Mouse (Mus musculus): ENCODE results near the gene Ptgir. TPM values are rescaled to one million over a fixed set of nuclear protein-coding genes. Genes with fewer than 3 reads are reported as not detected.
A peak's percentile ranks its signal among the peaks of the same experiment; 100 is the strongest.

Gene Ptgir
- 0.94 and 1.2 TPM in 2 replicates for polyA plus RNA-seq (2014; fragmentation: Nextera tagmentation; extraction: Ambion mirVana)

DNA sequence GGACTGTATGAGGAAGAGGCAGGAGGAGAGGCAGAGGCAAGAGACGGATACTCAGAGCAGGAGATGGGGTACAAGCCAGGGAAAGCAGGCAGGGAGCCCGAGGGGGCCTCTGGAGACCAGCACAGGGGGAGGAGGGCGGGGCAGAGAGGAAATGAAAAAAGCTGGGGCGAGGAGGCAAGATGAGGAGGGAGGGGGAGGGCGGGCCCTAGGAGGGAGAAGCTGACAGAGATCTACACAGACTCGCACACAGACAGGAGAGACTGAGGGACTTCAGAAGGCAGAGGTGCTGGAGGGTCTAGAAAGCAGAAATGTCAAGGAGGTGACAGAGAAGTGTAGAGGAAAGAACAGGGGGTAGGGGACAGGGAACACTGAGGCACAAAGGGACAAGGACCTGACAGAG lies at the start of gene Ptgir:
Gene Ptgir, plus strand, starts transcription at position 210 of the 400 bp plus-strand sequence.
- Histone ChIP-seq H3K4me3 (ENCODE audit: low read depth, low read length) (no peak within 1 kb of the TSS), H3K27me3 (ENCODE audit: control insufficient read depth, insufficient read depth, low read length) (no peaks in the 10 kb centered on the region), H3K4me2 (no peak within 1 kb of the TSS), H3K9ac (ENCODE audit: low read length) (no peak within 1 kb of the TSS), H3K9me3 (ENCODE audit: control insufficient read depth, low read length) (no peaks in the 10 kb centered on the region), H3K27ac (ENCODE audit: low read depth, low read length) (no peak within 1 kb of the TSS), H3K4me1 (ENCODE audit: control insufficient read depth, insufficient read depth, low read length) (no peaks in the 10 kb centered on the region; the same call in 1 of the 2 replicates), H3K36me3 (ENCODE audit: control insufficient read depth, insufficient read depth, low read length) (no peaks in the 10 kb centered on the region)
- DNase-seq (ENCODE audit: low spot score, missing footprints) = no peak
- WGBS = 22% methylated on average over 6 of the region's 6 CpGs
- peak; percentile 49; the same call in 1 of the 2 replicates for ATAC-seq (ENCODE audit: low FRiP score)

DNA sequence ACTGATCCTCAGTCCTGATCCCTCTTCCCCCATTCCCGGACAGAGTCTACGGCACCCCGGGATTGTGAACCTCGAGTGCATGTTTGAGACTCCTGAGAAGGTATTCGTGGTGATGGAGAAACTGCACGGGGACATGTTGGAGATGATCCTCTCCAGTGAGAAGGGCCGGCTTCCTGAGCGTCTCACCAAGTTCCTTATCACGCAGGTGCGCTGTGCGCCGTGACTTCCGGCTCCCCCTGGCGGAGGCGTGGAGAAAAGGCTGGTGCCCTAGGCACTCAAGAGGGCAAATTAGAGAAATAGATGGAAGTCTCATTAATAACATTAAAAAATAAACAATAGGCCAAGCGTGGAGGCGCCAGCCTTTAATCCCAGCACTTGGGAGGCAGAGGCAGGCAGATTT lies 48.0 kb upstream of the Ptgir start:
- Histone ChIP-seq H3K9me3 (ENCODE audit: control insufficient read depth, low read length) (no peaks in the 10 kb centered on the region), H3K27ac (ENCODE audit: low read depth, low read length) (no peak overlapping the region), H3K4me3 (ENCODE audit: low read depth, low read length) (no peak overlapping the region), H3K4me2 (no peak overlapping the region), H3K4me1 (ENCODE audit: control insufficient read depth, insufficient read depth, low read length) (no peaks in the 10 kb centered on the region), H3K9ac (ENCODE audit: low read length) (no peak overlapping the region), H3K36me3 (ENCODE audit: control insufficient read depth, insufficient read depth, low read length) (peaks cover 15% of the 10 kb centered on the region), H3K27me3 (ENCODE audit: control insufficient read depth, insufficient read depth, low read length) (no peaks in the 10 kb centered on the region)
- 21% methylated on average over 17 of the region's 17 CpGs for WGBS
- DNase-seq (ENCODE audit: low spot score, missing footprints) (peak; percentile 89), ATAC-seq (ENCODE audit: low FRiP score) (no peak)

DNA sequence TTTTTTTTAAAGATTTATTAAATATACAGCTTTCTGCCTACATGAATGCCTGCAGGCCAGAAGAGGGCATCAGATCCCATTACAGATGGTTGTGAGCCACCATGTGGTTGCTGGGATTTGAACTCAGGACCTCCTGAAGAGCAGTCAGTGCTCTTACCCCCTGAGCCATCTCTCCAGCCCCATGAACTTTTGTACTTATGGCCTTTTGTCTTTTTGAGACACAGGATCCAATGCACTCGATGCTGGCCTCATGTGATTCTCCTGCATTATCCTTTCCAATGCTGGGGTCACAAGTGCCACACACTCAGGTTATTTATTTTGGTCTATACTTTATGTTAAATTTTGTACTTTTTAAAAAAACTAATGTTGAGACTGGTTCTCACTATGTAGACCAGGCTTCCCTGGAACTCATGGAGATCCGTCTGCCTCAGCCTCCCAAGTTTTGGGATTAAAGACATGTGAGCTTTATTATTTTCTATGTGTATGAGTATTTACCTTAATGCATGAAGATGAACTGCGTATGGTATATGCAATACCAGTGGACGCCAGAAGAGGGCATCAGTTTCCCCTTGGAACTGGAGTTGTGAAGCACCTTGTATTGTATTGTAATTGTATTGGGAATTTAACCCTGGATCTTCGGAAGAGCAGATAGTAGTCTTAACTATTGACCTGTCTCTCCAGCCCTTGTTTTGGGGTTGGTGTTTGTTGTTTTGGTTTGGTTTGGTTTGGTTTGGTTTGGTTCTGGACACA lies 46.2 kb upstream of the Ptgir start:
- Histone ChIP-seq H3K9ac (ENCODE audit: low read length) (no peak overlapping the region), H3K27ac (ENCODE audit: low read depth, low read length) (no peak overlapping the region), H3K36me3 (ENCODE audit: control insufficient read depth, insufficient read depth, low read length) (peaks cover 20% of the 10 kb centered on the region), H3K4me2 (no peak overlapping the region), H3K4me3 (ENCODE audit: low read depth, low read length) (no peak overlapping the region), H3K27me3 (ENCODE audit: control insufficient read depth, insufficient read depth, low read length) (no peaks in the 10 kb centered on the region), H3K9me3 (ENCODE audit: control insufficient read depth, low read length) (no peaks in the 10 kb centered on the region), H3K4me1 (ENCODE audit: control insufficient read depth, insufficient read depth, low read length) (no peaks in the 10 kb centered on the region)
- DNase-seq (ENCODE audit: low spot score, missing footprints) (peak; percentile 88), ATAC-seq (ENCODE audit: low FRiP score) (no peak; the same call in 1 of the 2 replicates)
- WGBS = 31% methylated on average over 5 of the region's 5 CpGs

DNA sequence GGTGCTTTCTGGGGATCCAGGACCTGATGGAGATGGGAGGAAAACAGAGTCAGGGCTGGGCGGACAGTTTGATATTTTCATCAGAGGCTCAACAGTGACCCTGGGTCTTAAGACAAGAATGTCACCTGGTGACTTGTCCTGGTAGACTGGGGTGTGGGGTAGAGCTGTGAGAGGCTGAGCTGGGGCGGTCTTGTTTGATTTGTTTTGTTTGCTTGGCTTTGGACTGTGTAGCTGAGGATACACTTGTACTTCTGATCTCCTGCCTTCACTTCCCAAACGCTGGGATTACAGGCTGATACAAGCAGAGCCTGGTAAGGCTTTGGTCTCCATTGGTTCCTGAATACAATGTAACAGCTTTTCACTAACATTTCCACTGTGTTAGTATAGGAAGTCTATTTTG lies 38.8 kb upstream of the Ptgir start:
- Histone ChIP-seq H3K4me2 (no peak overlapping the region), H3K4me3 (ENCODE audit: low read depth, low read length) (no peak overlapping the region), H3K27me3 (ENCODE audit: control insufficient read depth, insufficient read depth, low read length) (no peaks in the 10 kb centered on the region), H3K9me3 (ENCODE audit: control insufficient read depth, low read length) (no peaks in the 10 kb centered on the region), H3K36me3 (ENCODE audit: control insufficient read depth, insufficient read depth, low read length) (peaks cover 5% of the 10 kb centered on the region; the same call in 1 of the 2 replicates), H3K4me1 (ENCODE audit: control insufficient read depth, insufficient read depth, low read length) (no peaks in the 10 kb centered on the region), H3K27ac (ENCODE audit: low read depth, low read length) (no peak overlapping the region), H3K9ac (ENCODE audit: low read length) (no peak overlapping the region)
- ATAC-seq (ENCODE audit: low FRiP score) = no peak
- no peak for DNase-seq (ENCODE audit: low spot score, missing footprints)
- WGBS = 92% methylated on average over 3 of the region's 3 CpGs

DNA sequence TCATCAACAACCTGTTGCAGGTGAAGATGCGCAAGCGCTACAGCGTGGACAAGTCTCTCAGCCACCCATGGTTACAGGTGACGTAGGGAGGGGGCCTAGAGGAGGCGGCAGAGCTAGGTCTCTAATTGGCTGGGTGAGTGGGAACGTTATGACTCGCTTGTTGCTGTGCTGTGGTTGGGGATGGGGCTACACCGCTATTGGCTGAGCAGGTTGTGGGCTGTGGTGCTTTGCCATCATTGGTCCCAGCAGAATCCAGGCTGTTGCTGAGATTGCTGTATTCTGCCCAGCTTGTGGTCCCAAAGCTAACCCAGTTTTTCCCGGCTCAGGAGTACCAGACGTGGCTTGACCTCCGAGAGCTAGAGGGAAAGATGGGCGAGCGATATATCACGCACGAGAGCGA lies 36.8 kb upstream of the Ptgir start:
- no peaks in the 10 kb centered on the region for H3K4me1 ChIP-seq (ENCODE audit: control insufficient read depth, insufficient read depth, low read length)
- no peak overlapping the region for H3K9ac ChIP-seq (ENCODE audit: low read length)
- peak overlapping the region; percentile 14; the same call in 1 of the 2 replicates for H3K4me2 ChIP-seq
- ATAC-seq (ENCODE audit: low FRiP score) (peak; percentile 93), DNase-seq (ENCODE audit: low spot score, missing footprints) (peak; percentile 92)
- H3K9me3 ChIP-seq (ENCODE audit: control insufficient read depth, low read length) = no peaks in the 10 kb centered on the region
- 18% methylated on average over 16 of the region's 16 CpGs for WGBS
- no peaks in the 10 kb centered on the region for H3K36me3 ChIP-seq (ENCODE audit: control insufficient read depth, insufficient read depth, low read length)
- no peak overlapping the region for H3K4me3 ChIP-seq (ENCODE audit: low read depth, low read length)
- H3K27ac ChIP-seq (ENCODE audit: low read depth, low read length) = no peak overlapping the region
- no peaks in the 10 kb centered on the region for H3K27me3 ChIP-seq (ENCODE audit: control insufficient read depth, insufficient read depth, low read length)

DNA sequence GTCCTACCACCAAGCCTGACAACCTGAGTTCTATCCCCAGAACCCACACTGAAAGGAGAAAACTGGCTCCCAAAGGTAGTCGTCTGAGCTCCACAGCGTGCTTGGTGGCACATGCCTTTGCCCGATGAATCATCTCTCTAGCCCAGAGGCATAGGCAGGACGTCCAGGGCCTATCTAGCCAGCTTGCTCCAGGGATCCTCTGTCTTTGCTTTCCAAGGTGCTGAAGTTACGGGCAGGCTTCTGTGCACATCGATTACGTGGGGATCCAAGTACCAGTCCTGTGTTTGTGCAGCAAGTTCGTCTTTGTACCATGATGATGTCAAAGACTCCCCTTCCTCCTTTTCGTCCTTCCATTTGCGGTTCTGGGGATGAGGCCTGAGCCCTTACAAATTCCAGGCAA lies 34.7 kb upstream of the Ptgir start:
- Histone ChIP-seq H3K27ac (ENCODE audit: low read depth, low read length) (no peak overlapping the region), H3K36me3 (ENCODE audit: control insufficient read depth, insufficient read depth, low read length) (no peaks in the 10 kb centered on the region), H3K9ac (ENCODE audit: low read length) (no peak overlapping the region), H3K27me3 (ENCODE audit: control insufficient read depth, insufficient read depth, low read length) (no peaks in the 10 kb centered on the region), H3K4me2 (no peak overlapping the region), H3K4me3 (ENCODE audit: low read depth, low read length) (no peak overlapping the region), H3K4me1 (ENCODE audit: control insufficient read depth, insufficient read depth, low read length) (peaks cover 11% of the 10 kb centered on the region), H3K9me3 (ENCODE audit: control insufficient read depth, low read length) (no peaks in the 10 kb centered on the region)
- no peak for ATAC-seq (ENCODE audit: low FRiP score)
- DNase-seq (ENCODE audit: low spot score, missing footprints) = no peak
- 87% methylated on average over 10 of the region's 10 CpGs for WGBS

DNA sequence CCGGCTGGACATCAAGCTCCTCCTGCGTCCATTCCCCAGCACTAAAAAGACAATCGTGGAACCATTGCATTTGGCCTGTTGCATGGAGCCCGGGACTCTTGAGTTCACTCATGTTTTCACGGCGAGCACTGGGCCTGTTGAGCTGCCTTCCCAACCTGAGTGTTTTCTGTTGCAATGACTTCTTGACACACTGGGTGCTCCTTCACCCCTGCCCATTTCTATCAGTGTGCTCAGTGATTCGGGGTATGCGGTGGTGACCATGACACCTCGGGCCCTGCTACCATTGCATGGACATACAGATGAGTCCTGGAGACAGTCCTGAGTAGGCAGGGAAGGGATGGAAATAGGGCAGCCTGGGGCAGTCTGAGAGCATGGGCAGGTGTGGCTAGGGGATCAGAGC lies 33.8 kb upstream of the Ptgir start:
- no peak overlapping the region for H3K9ac ChIP-seq (ENCODE audit: low read length)
- no peak for ATAC-seq (ENCODE audit: low FRiP score)
- WGBS = 94% methylated on average over 9 of the region's 9 CpGs
- H3K27ac ChIP-seq (ENCODE audit: low read depth, low read length) = no peak overlapping the region
- no peaks in the 10 kb centered on the region for H3K9me3 ChIP-seq (ENCODE audit: control insufficient read depth, low read length)
- no peak overlapping the region for H3K4me3 ChIP-seq (ENCODE audit: low read depth, low read length)
- H3K4me2 ChIP-seq = no peak overlapping the region
- no peaks in the 10 kb centered on the region for H3K36me3 ChIP-seq (ENCODE audit: control insufficient read depth, insufficient read depth, low read length)
- H3K27me3 ChIP-seq (ENCODE audit: control insufficient read depth, insufficient read depth, low read length) = no peaks in the 10 kb centered on the region
- H3K4me1 ChIP-seq (ENCODE audit: control insufficient read depth, insufficient read depth, low read length) = peaks cover 17% of the 10 kb centered on the region
- DNase-seq (ENCODE audit: low spot score, missing footprints) = no peak

DNA sequence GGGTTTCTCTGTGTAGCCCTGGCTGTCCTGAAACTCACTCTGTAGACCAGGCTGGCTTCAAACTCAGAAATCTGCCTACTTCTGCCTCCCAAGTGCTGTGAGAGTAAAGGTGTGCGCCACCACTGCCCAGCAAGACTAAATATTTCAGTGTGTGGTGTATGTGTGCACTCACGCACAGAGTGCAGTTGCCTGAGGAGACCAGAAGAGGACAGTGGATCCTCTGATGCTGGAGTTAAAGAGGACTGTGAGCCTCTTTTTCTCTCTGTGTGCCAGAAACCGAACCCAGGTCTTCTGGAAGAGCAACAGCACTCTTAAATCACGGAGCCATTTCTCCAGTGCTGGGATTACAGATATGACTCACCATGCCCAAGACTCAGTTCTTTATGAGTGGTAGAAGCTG lies 32.9 kb upstream of the Ptgir start:
- ATAC-seq (ENCODE audit: low FRiP score) = no peak
- Histone ChIP-seq H3K4me3 (ENCODE audit: low read depth, low read length) (no peak overlapping the region), H3K4me1 (ENCODE audit: control insufficient read depth, insufficient read depth, low read length) (peaks cover 17% of the 10 kb centered on the region), H3K27me3 (ENCODE audit: control insufficient read depth, insufficient read depth, low read length) (no peaks in the 10 kb centered on the region), H3K4me2 (no peak overlapping the region), H3K27ac (ENCODE audit: low read depth, low read length) (no peak overlapping the region), H3K9me3 (ENCODE audit: control insufficient read depth, low read length) (no peaks in the 10 kb centered on the region), H3K9ac (ENCODE audit: low read length) (no peak overlapping the region), H3K36me3 (ENCODE audit: control insufficient read depth, insufficient read depth, low read length) (no peaks in the 10 kb centered on the region)
- no peak for DNase-seq (ENCODE audit: low spot score, missing footprints)
- 92% methylated on average over 4 of the region's 4 CpGs for WGBS

DNA sequence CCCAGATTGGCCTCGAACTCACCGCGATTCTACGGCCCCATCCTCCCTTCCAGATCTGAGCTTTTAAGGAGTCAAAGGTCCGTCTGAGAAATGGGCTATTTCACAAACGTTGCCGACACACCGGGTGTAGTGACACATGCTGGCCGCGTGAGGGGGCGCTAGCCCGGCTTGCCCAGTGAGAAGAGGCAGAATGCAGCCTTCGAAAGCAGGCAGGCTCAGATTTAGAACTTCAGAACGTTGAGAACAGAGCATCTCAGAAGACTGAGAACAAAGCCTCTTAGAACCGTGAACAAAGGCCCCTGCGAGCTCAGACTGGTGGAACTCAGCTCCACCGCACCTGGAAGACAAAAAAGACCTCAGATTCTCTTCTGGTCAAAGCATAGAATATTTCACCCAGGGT lies 32.1 kb upstream of the Ptgir start:
- Histone ChIP-seq H3K27me3 (ENCODE audit: control insufficient read depth, insufficient read depth, low read length) (no peaks in the 10 kb centered on the region), H3K4me1 (ENCODE audit: control insufficient read depth, insufficient read depth, low read length) (peaks cover 17% of the 10 kb centered on the region), H3K36me3 (ENCODE audit: control insufficient read depth, insufficient read depth, low read length) (no peaks in the 10 kb centered on the region), H3K4me2 (peak overlapping the region; percentile 14; the same call in 1 of the 2 replicates), H3K9me3 (ENCODE audit: control insufficient read depth, low read length) (no peaks in the 10 kb centered on the region), H3K9ac (ENCODE audit: low read length) (no peak overlapping the region), H3K27ac (ENCODE audit: low read depth, low read length) (peak overlapping the region; percentile 57), H3K4me3 (ENCODE audit: low read depth, low read length) (peak overlapping the region; percentile 20; the same call in 1 of the 2 replicates)
- no peak for ATAC-seq (ENCODE audit: low FRiP score)
- 5% methylated on average over 17 of the region's 17 CpGs for WGBS
- peak; percentile 93 for DNase-seq (ENCODE audit: low spot score, missing footprints)

Measured in midbrain, embryonic 11.5 days (tissue).